17 mouse cellular contexts compared by ENCODE assay signal in genomic region chr7:66238157-66238556, GRCm38 (mm10).
DNase-seq lines count a peak whose midpoint lies in the region; ATAC-seq lines count a peak whose summit lies in the region.
"Had no signal": no experiment of that assay in that cellular context is flagged by ENCODE, and none has a peak within 500 bp of the region (broad histone marks: within the 10 kb centered on the region; RNA-seq: fewer than 3 reads in every experiment).

No protein-coding gene starts in this region.

- 0 out of 2 replicates have a peak, but pooled peaks have one; percentile 50 for ATAC-seq in common myeloid progenitor, adult 5-6 weeks (replicated peaks; ENCODE audit: low read depth, poor library complexity, severe bottlenecking)
- ATAC-seq: activated CD4-positive, CD25-positive, alpha-beta regulatory T cell, adult 4 months; CD4-positive, CD25-positive, alpha-beta regulatory T cell, adult 4 months; Patski had no signal

- peak; percentile 4 for DNase-seq in testis, postnatal 10 days (ENCODE audit: low spot score)
- DNase-seq in testis, postnatal 14 days (ENCODE audit: low spot score), result no peak
- DNase-seq in frontal cortex, postnatal 36 days (ENCODE audit: low spot score in 2 of 2), result no peak
- DNase-seq: adrenal gland, adult 2 months; adrenal gland, adult 8-10 months; adrenal gland, postnatal 10 days; adrenal gland, postnatal 14 days; adrenal gland, postnatal 25 days; adrenal gland, postnatal 36 days; B cell, adult 2 months; cerebellum, adult 11 months; cerebellum, adult 11-12 months; cerebellum, adult 18-20 months had no signal
